Mouse (Mus musculus) lung, adult 2 months (tissue): ENCODE data around the gene Gm43720. TPM values are rescaled to one million over a fixed set of nuclear protein-coding genes. Genes with fewer than 3 reads are reported as not detected.

Source experiments
- DNase-seq: peaks from one replicate; pipeline ENCODE4 v3.0.0; 2022
- H3K4me1 ChIP-seq: fragments of 200-500 bp; 2 replicates; pipeline ENCODE4 v1.6.1; 2011; ENCODE audit warnings: low read length; ENCODE audit not compliant: control insufficient read depth, insufficient read depth
- H3K4me3 ChIP-seq: fragments of 200-500 bp; replicated peaks from 2 replicates; pipeline ENCODE3; 2011; ENCODE audit warnings: low read depth, mild to moderate bottlenecking, control low read depth, low read length; ENCODE audit errors: extremely low read depth
- CTCF ChIP-seq: fragments of 200-500 bp; IDR thresholded peaks from 2 replicates; pipeline ENCODE4 v1.5.1; 2011; ENCODE audit warnings: mild to moderate bottlenecking, low read length, control low read depth; ENCODE audit not compliant: insufficient read depth
- POLR2A ChIP-seq: fragments of 200-500 bp; IDR thresholded peaks from 2 replicates; pipeline ENCODE4 v1.6.1; 2011; ENCODE audit warnings: low read depth, mild to moderate bottlenecking, control low read depth, low read length, borderline replicate concordance; ENCODE audit errors: extremely low read depth
- WGBS: fragments of 180-500 bp; shearing (Covaris S2); methylation state at CpG from one replicate; pipeline ENCODE4 v1.1.7; 2018; 5-methylcytosine and 5-hydroxymethylcytosine counted together
- polyA plus RNA-seq: library from polyadenylated mRNA; depleted of rRNA; stranded (reverse); fragments of >200 nt; gene quantifications from 2 replicates; pipeline ENCODE4 v1.2.3, GENCODE M21; 2012

Gm43720 gene
- polyA plus RNA-seq, 1 experiment, result 0.01 TPM

DNA sequence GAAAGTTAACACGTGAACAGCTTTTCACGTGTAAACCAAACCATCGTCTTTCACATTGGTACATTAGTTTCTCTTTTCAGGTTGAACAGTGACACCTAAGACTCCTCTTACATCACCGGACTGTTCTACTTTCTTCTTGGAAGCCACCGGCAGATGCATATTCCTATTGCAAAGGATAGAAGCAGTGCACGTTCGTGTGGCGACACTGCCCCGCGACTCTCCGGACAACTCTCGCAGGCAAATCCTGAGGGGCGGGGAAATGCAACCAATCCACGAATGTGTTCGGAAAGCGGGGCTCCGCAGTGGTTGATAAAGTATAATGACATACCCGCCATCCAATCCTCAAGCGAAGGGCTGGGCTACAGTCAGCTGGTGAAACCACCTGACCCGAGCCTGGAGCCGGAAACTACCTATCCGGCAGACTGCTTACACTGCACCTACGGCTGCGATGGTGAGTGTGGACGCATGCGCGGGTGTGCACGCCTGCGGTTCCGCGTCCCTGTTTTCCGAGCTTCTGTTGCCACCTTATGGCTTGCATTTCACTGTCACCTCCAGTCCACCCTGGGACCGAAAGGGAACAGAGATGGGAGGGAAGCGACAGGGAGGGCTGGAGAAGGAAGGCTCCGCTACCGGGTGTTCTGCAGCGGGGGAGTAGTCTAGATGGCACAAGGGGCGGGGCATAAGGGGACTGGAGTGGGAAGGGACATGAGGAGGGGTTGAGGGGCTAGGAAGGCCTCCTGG is 24.2 kb downstream of the Gm43720 start, which contains the start of gene Lamtor4:
Gene Lamtor4, plus strand, starts transcription at position 130 of the 741 bp plus-strand sequence.
- Histone ChIP-seq H3K4me1 (peaks cover 8% of the 10 kb centered on the region), H3K4me3 (peak within 1 kb of the TSS; percentile 98)
- under 1% methylated on average over 38 of the region's 38 CpGs for WGBS
- TF ChIP-seq POLR2A (peak; percentile 91; the same call in 1 of the 2 replicates), CTCF (no peak)
- peak; percentile 85 for DNase-seq

GRCm38 (mm10) chr5:138253061-138253460 is 26.7 kb downstream of the Gm43720 start:
- WGBS, result 92% methylated on average over 3 of the region's 3 CpGs
- DNase-seq, result no peak
- H3K4me1 ChIP-seq, result peaks cover 8% of the 10 kb centered on the region
- no peak for TF ChIP-seq CTCF
- TF ChIP-seq POLR2A, result no peak
- no peak overlapping the region for H3K4me3 ChIP-seq

DNA sequence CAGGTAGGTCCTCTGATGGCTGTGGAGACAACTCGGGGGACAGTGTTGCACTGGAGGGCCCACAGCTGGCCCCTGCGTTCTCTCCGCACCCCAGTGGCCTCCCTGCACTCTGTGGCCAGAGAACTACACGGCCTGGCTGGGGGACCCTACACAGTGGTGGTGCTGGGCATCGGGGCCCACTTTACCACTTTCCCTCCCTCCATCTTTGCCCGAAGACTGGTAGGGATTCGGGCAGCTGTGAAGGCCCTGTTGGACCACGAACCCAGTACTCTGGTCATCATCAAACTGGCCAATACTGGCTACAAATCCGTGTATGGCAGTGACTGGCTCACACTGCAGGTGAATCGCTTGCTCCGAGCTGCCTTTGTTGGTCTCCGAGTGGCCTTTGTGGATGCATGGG is 28.6 kb downstream of the Gm43720 start:
- 86% methylated on average over 12 of the region's 12 CpGs for WGBS
- no peak for DNase-seq
- Histone ChIP-seq H3K4me3 (no peak overlapping the region), H3K4me1 (peaks cover 5% of the 10 kb centered on the region)
- no peak for TF ChIP-seq POLR2A
- no peak for TF ChIP-seq CTCF

DNA sequence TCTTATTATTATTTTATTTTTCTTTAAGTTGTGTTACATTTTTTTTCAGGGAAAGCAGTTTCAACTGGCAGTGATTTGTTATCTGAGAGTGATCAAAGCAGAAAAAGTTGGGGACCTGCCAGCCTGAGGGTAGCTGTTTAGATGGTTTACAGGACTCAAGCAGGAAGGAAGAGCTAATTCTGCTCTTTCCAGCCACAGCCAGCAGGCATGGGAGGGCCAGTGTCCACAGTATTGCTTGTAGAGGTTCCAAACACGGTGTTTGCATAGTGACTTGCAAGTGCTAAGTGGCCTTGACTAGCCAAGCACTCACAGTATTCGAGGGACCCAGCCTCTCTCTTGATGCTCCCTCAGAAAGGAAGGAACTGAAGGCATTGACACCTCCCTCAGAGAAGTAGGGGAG is 38.2 kb downstream of the Gm43720 start:
- Histone ChIP-seq H3K4me3 (no peak overlapping the region), H3K4me1 (no peaks in the 10 kb centered on the region)
- 8% methylated on average over 2 of the region's 2 CpGs for WGBS
- DNase-seq, result no peak
- TF ChIP-seq POLR2A, result no peak
- no peak for TF ChIP-seq CTCF

- Histone ChIP-seq H3K4me1 (no peaks in the 10 kb centered on the region), H3K4me3 (no peak overlapping the region)
- TF ChIP-seq POLR2A, result no peak
- TF ChIP-seq CTCF, result no peak
- no peak for DNase-seq
Observed at GRCm38 (mm10) chr5:138234224-138234623, 45.5 kb downstream of the Gm43720 start.

DNA sequence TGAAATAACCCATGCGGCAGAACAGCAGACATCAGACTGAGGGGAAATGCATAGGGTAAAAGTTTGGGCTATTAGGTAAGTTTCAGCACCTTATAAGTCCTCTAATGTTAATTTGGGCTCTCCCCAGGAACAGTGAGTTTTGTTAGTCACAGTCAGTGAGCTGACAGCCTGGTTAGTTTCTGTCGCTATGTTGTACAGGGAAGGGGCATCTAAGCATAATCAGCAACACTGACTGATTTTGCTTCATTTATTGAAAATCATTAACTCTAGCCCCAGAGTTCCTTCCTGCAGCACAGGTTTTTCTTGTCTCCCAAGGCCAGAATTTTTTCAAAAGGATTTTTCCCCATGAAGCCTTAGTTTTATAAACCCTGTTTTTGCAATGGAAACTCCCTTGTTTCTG is 46.0 kb downstream of the Gm43720 start:
- WGBS, result 86% methylated on average over 2 of the region's 2 CpGs
- Histone ChIP-seq H3K4me1 (no peaks in the 10 kb centered on the region), H3K4me3 (no peak overlapping the region)
- no peak for DNase-seq
- no peak for TF ChIP-seq POLR2A
- no peak for TF ChIP-seq CTCF

GRCm38 (mm10) chr5:138229511-138229910 is 50.2 kb downstream of the Gm43720 start:
- 75% methylated on average over 3 of the region's 3 CpGs for WGBS
- H3K4me3 ChIP-seq, result no peak overlapping the region
- no peak for DNase-seq
- no peaks in the 10 kb centered on the region for H3K4me1 ChIP-seq
- TF ChIP-seq CTCF (no peak), POLR2A (no peak)

- Histone ChIP-seq H3K4me3 (no peak overlapping the region), H3K4me1 (no peaks in the 10 kb centered on the region)
- WGBS, result 47% methylated on average over 3 of the region's 3 CpGs
- peak; percentile 17 for DNase-seq
- TF ChIP-seq POLR2A (no peak), CTCF (peak; percentile 62)
Observed at GRCm38 (mm10) chr5:138228026-138228425, 51.7 kb downstream of the Gm43720 start.

GRCm38 (mm10) chr5:138227367-138227766 is 52.4 kb downstream of the Gm43720 start:
- WGBS, result 30% methylated on average over 2 of the region's 2 CpGs
- TF ChIP-seq POLR2A, result no peak
- no peak for TF ChIP-seq CTCF
- H3K4me3 ChIP-seq, result no peak overlapping the region
- no peak for DNase-seq
- H3K4me1 ChIP-seq, result no peaks in the 10 kb centered on the region

- Histone ChIP-seq H3K4me1 (no peaks in the 10 kb centered on the region), H3K4me3 (no peak overlapping the region)
- 68% methylated on average over 4 of the region's 4 CpGs for WGBS
- TF ChIP-seq POLR2A (no peak), CTCF (no peak)
- DNase-seq, result no peak
Observed at GRCm38 (mm10) chr5:138226491-138226890, 53.3 kb downstream of the Gm43720 start.
